ENCODE assay signal across 12 mouse cellular contexts in the genomic region with DNA sequence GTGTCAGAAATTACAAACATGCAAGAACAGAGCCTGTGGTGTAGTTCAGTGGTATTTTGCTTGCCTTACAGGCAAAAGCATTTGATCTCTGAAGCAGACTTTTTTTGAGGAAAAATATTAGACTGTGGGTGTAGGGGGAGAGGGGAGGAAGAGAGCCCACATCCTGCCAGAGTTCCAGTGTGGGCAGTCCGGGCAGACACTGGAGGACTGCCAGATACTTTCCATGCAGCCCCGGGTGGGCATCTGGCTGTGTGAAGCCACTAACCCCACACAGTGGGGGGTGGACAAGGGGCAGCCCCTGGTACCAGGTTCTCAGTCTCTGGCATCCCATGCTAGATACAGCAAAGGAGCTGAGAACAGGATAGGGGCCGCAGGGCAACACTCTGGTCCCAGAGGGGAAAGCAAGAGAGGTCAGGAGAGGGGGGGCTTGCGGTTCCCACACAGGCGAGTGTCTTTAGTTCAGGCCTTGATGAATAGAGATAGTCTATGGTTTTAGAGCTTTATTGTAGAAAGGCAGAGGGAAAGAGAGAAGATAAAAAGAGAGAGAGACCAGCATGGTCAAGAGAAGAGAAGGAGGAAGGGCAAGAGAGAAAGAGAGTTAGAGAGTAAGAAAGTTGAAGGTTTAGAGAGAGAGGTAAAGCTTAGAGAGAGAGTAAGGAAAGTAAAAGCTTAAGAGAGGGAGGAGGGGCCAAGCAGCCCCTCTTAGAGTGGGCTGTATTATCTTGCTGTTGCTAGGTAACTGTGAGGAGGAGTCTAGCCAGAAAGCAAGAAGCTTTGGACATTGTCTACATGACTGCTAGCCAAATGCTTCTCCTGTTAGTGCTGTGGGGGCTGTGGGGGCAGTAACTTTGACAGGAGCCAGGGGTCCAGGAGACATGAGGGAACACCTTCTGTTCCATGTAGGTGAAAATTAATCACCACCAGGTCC. TPM values are rescaled to one million over a fixed set of nuclear protein-coding genes. Genes with fewer than 3 reads are reported as not detected.
A peak's percentile ranks its signal among the peaks of the same experiment; 100 is the strongest.
DNase-seq lines count a peak whose midpoint lies in the region; ATAC-seq and TF ChIP-seq lines count a peak whose summit lies in the region.
"Had no signal": no experiment of that assay in that cellular context is flagged by ENCODE, and none has a peak within 500 bp of the region (broad histone marks: within the 10 kb centered on the region; RNA-seq: fewer than 3 reads in every experiment).

No protein-coding gene starts in this region.

- H3K27me3 ChIP-seq in E14TG2a.4 (ENCODE audit: insufficient read depth, low read length) = no peaks in the 10 kb centered on the region
- no peaks in the 10 kb centered on the region for H3K27me3 ChIP-seq in forebrain, embryonic 12.5 days
- no peaks in the 10 kb centered on the region for H3K27me3 ChIP-seq in hindbrain, postnatal 0 days (ENCODE audit: insufficient read depth, low read length)
- H3K27me3 ChIP-seq: liver, embryonic 13.5 days had no signal

- H3K36me3 ChIP-seq in E14TG2a.4 (ENCODE audit: insufficient read depth, low read length) = peaks cover 7% of the 10 kb centered on the region; the same call in 1 of the 2 replicates
- no peaks in the 10 kb centered on the region for H3K36me3 ChIP-seq in forebrain, embryonic 12.5 days (replicated peaks)
- no peaks in the 10 kb centered on the region for H3K36me3 ChIP-seq in hindbrain, postnatal 0 days (ENCODE audit: insufficient read depth, low read length)
- H3K36me3 ChIP-seq: liver, embryonic 13.5 days had no signal

- 19% methylated on average over 5 of the region's 5 CpGs for WGBS in forebrain, embryonic 12.5 days
- WGBS in hindbrain, postnatal 0 days = 10% methylated on average over 5 of the region's 5 CpGs

- H3K4me2 ChIP-seq in forebrain, embryonic 12.5 days = no peak overlapping the region
- no peak overlapping the region for H3K4me2 ChIP-seq in hindbrain, postnatal 0 days (ENCODE audit: low read depth, low read length)
- H3K4me2 ChIP-seq: liver, embryonic 13.5 days had no signal

- TF ChIP-seq CTCF in E14TG2a.4 (conservative IDR thresholded peaks at IDR 0.05; ENCODE audit: low read length) = no peak
- no peak for TF ChIP-seq CTCF in hindbrain, postnatal 0 days (IDR thresholded peaks at IDR 0.05; ENCODE audit: low read depth)

- no peak overlapping the region for H3K9ac ChIP-seq in forebrain, embryonic 12.5 days
- H3K9ac ChIP-seq in hindbrain, postnatal 0 days (replicated peaks; ENCODE audit: low read length) = no peak overlapping the region
- H3K9ac ChIP-seq: liver, embryonic 13.5 days had no signal

- DNase-seq in Muller cell, postnatal 12 days (ENCODE audit: inconsistent ontology term) = peak; percentile 66
- DNase-seq in hindbrain, postnatal 0 days (ENCODE audit: low spot score) = no peak
- DNase-seq in urinary bladder, postnatal 4 days (ENCODE audit: low spot score in 2 of 2) = no peak
- DNase-seq in frontal cortex, postnatal 25 days (ENCODE audit: low spot score in 2 of 2) = no peak
- DNase-seq in spleen, adult 18-20 months = no peak
- DNase-seq: cerebellum, postnatal 14 days; gastrocnemius, postnatal 36 days; kidney, adult 18-20 months; liver, embryonic 13.5 days had no signal

- no peak overlapping the region for H3K27ac ChIP-seq in forebrain, embryonic 12.5 days
- H3K27ac ChIP-seq in hindbrain, postnatal 0 days = no peak overlapping the region
- H3K27ac ChIP-seq: liver, embryonic 13.5 days had no signal

- H3K4me3 ChIP-seq in E14TG2a.4 (replicated peaks; ENCODE audit: low read length) = 0 out of 2 replicates have a peak overlapping the region, but pooled peaks have one; percentile 17
- no peak overlapping the region for H3K4me3 ChIP-seq in forebrain, embryonic 12.5 days (replicated peaks)
- no peak overlapping the region for H3K4me3 ChIP-seq in hindbrain, postnatal 0 days (ENCODE audit: low read length)
- H3K4me3 ChIP-seq: liver, embryonic 13.5 days had no signal

- H3K4me1 ChIP-seq in E14TG2a.4 (replicated peaks; ENCODE audit: low read depth, low read length) = peaks cover 38% of the 10 kb centered on the region
- H3K4me1 ChIP-seq in forebrain, embryonic 12.5 days = peaks cover 12% of the 10 kb centered on the region
- H3K4me1 ChIP-seq in hindbrain, postnatal 0 days (ENCODE audit: insufficient read depth, low read length) = no peaks in the 10 kb centered on the region
- H3K4me1 ChIP-seq: liver, embryonic 13.5 days had no signal

- ATAC-seq in forebrain, embryonic 12.5 days (ENCODE audit: low FRiP score) = peak; percentile 55
- 0 out of 2 replicates have a peak, but pooled peaks have one; percentile 27 for ATAC-seq in hindbrain, postnatal 0 days

- no peaks in the 10 kb centered on the region; the same call in 1 of the 2 replicates for H3K9me3 ChIP-seq in E14TG2a.4 (ENCODE audit: low read length)
- no peaks in the 10 kb centered on the region for H3K9me3 ChIP-seq in forebrain, embryonic 12.5 days
- no peaks in the 10 kb centered on the region for H3K9me3 ChIP-seq in hindbrain, postnatal 0 days (ENCODE audit: low read length)
- H3K9me3 ChIP-seq: liver, embryonic 13.5 days had no signal

RNA-seq across cellular contexts. Expression of gene Naaladl2, which starts 18.9 kb away (rescaled TPM):
- 0.41 and 0.73 TPM in 2 replicates for polyA plus RNA-seq in forebrain, embryonic 12.5 days (2016; fragmentation: Nextera tagmentation; extraction: Ambion mirVana)
- total RNA-seq in hindbrain, postnatal 0 days (2014; rRNA removed) = 0.37 and 0.54 TPM in 2 replicates
- polyA plus RNA-seq in hindbrain, postnatal 0 days (2015; fragmentation: Nextera tagmentation; extraction: Ambion mirVana) = 0.74 and 0.81 TPM in 2 replicates
- total RNA-seq: neutrophil, adult 5-6 weeks had no signal
